Mouse (Mus musculus) heart, adult 8-10 months (tissue): ENCODE data around the gene H2-DMb2. TPM values are rescaled to one million over a fixed set of nuclear protein-coding genes. Genes with fewer than 3 reads are reported as not detected.

Experiments used
- DNase-seq: peaks from one replicate; pipeline ENCODE4 v3.0.0; 2022; ENCODE audit warnings: low spot score
- total RNA-seq, 4 experiments: library from RNA; stranded (reverse); gene quantifications; 2 replicates each; pipeline ENCODE4 v1.2.4; 2022

Gene H2-DMb2
- total RNA-seq, 4 experiments from 2014 or later = 0.65 to 1.1 (median 0.97) TPM

GRCm38 (mm10) chr17:34179019-34179418, 35.9 kb downstream of the H2-DMb2 start:
- no peak for DNase-seq

- DNase-seq = no peak
Measured at GRCm38 (mm10) chr17:34179913-34180859, 37.1 kb downstream of the H2-DMb2 start.

GRCm38 (mm10) chr17:34183564-34184219, 40.6 kb downstream of the H2-DMb2 start:
- no peak for DNase-seq

- no peak for DNase-seq
Measured at GRCm38 (mm10) chr17:34185526-34185925, 42.4 kb downstream of the H2-DMb2 start.

- DNase-seq = peak; percentile 57
Measured at GRCm38 (mm10) chr17:34186885-34187260, 43.8 kb downstream of the H2-DMb2 start.

GRCm38 (mm10) chr17:34187261-34187916, 44.3 kb downstream of the H2-DMb2 start, which contains the start of the genes Tap1 and Psmb9:
Tap1 (plus strand) TSS chr17:34187553.
Psmb9 (minus strand) TSS chr17:34187764.
- DNase-seq = peak; percentile 98

GRCm38 (mm10) chr17:34188010-34188409, 44.9 kb downstream of the H2-DMb2 start:
- peak; percentile 34 for DNase-seq

GRCm38 (mm10) chr17:34188986-34189385, 45.9 kb downstream of the H2-DMb2 start:
- no peak for DNase-seq

GRCm38 (mm10) chr17:34192852-34193251, 49.7 kb downstream of the H2-DMb2 start:
- DNase-seq = no peak

GRCm38 (mm10) chr17:34193468-34193867, 50.4 kb downstream of the H2-DMb2 start:
- no peak for DNase-seq

- no peak for DNase-seq
Measured at GRCm38 (mm10) chr17:34194723-34195122, 51.6 kb downstream of the H2-DMb2 start.

- DNase-seq = no peak
Measured at GRCm38 (mm10) chr17:34196491-34196890, 53.4 kb downstream of the H2-DMb2 start.

- DNase-seq = peak; percentile 94
Measured at GRCm38 (mm10) chr17:34196941-34197894, 54.1 kb downstream of the H2-DMb2 start, which contains the start of gene Psmb8. Psmb8 (plus strand) TSS chr17:34197721.

GRCm38 (mm10) chr17:34197904-34198520, 54.9 kb downstream of the H2-DMb2 start:
- peak; percentile 70 for DNase-seq

- no peak for DNase-seq
Measured at GRCm38 (mm10) chr17:34198521-34198912, 55.4 kb downstream of the H2-DMb2 start.

- no peak for DNase-seq
Measured at GRCm38 (mm10) chr17:34199050-34199619, 56.0 kb downstream of the H2-DMb2 start.

GRCm38 (mm10) chr17:34200047-34200446, 56.9 kb downstream of the H2-DMb2 start:
- DNase-seq = no peak

- no peak for DNase-seq
Measured at GRCm38 (mm10) chr17:34200772-34201505, 57.8 kb downstream of the H2-DMb2 start.
